14 mouse cellular contexts compared by ENCODE assay signal in genomic region chr3:131802841-131803240, GRCm38 (mm10).
DNase-seq lines count a peak whose midpoint lies in the region; ATAC-seq and TF ChIP-seq lines count a peak whose summit lies in the region.
"Had no signal": no experiment of that assay in that cellular context is flagged by ENCODE, and none has a peak within 500 bp of the region (broad histone marks: within the 10 kb centered on the region; RNA-seq: fewer than 3 reads in every experiment).

No protein-coding gene starts in this region.

- TF ChIP-seq CTCF in kidney, adult 2 months (conservative IDR thresholded peaks at IDR 0.05; ENCODE audit: insufficient read depth, insufficient read length, low read depth, low read length), result no peak
- TF ChIP-seq CTCF in layer of hippocampus, adult 2 months (conservative IDR thresholded peaks at IDR 0.05), result no peak

- 55% methylated on average over 7 of the region's 7 CpGs for WGBS in kidney, adult 2 months
- WGBS in kidney, embryonic 15.5 days, result 59% methylated on average over 7 of the region's 7 CpGs

- H3K4me3 ChIP-seq in kidney, adult 2 months (ENCODE audit: insufficient read depth, low read depth, low read length), result no peak overlapping the region
- H3K4me3 ChIP-seq in kidney, embryonic 15.5 days (replicated peaks), result no peak overlapping the region
- H3K4me3 ChIP-seq in layer of hippocampus, adult 2 months, result no peak overlapping the region
- H3K4me3 ChIP-seq: limb, embryonic 10.5 days; liver, embryonic 15.5 days; midbrain, embryonic 12.5 days had no signal

- H3K9ac ChIP-seq in kidney, embryonic 15.5 days, result no peak overlapping the region
- H3K9ac ChIP-seq: liver, embryonic 15.5 days; midbrain, embryonic 12.5 days had no signal

- H3K36me3 ChIP-seq in kidney, adult 2 months (ENCODE audit: control insufficient read depth, insufficient read depth, low read length), result no peaks in the 10 kb centered on the region
- H3K36me3 ChIP-seq in kidney, embryonic 15.5 days, result no peaks in the 10 kb centered on the region
- H3K36me3 ChIP-seq: limb, embryonic 10.5 days; liver, embryonic 15.5 days; midbrain, embryonic 12.5 days had no signal

- no peak overlapping the region for H3K4me2 ChIP-seq in kidney, embryonic 15.5 days
- H3K4me2 ChIP-seq: liver, embryonic 15.5 days; midbrain, embryonic 12.5 days had no signal

- H3K27ac ChIP-seq in kidney, adult 2 months (ENCODE audit: insufficient read depth, low read depth, low read length), result no peak overlapping the region
- no peak overlapping the region for H3K27ac ChIP-seq in kidney, embryonic 15.5 days
- H3K27ac ChIP-seq in layer of hippocampus, adult 2 months, result no peak overlapping the region
- H3K27ac ChIP-seq: limb, embryonic 10.5 days; liver, embryonic 15.5 days; midbrain, embryonic 12.5 days had no signal

- no peaks in the 10 kb centered on the region for H3K27me3 ChIP-seq in kidney, adult 2 months (replicated peaks; ENCODE audit: control insufficient read depth, insufficient read depth, low read length)
- no peaks in the 10 kb centered on the region for H3K27me3 ChIP-seq in kidney, embryonic 15.5 days
- H3K27me3 ChIP-seq: CH12.LX; liver, embryonic 15.5 days; midbrain, embryonic 12.5 days; Patski had no signal

- no peaks in the 10 kb centered on the region for H3K9me3 ChIP-seq in kidney, embryonic 15.5 days (replicated peaks)
- H3K9me3 ChIP-seq: limb, embryonic 10.5 days; liver, embryonic 15.5 days; midbrain, embryonic 12.5 days had no signal

- TF ChIP-seq POLR2A in kidney, adult 2 months (IDR thresholded peaks at IDR 0.05; ENCODE audit: low read depth, low read length), result no peak

- DNase-seq in kidney, adult 2 months, result peak; percentile 84
- peak; percentile 76 for DNase-seq in NIH3T3 (ENCODE audit: low read depth)
- peak; percentile 65 for DNase-seq in kidney, adult 9 months
- peak; percentile 65 for DNase-seq in lung, postnatal 25 days (ENCODE audit: low spot score)
- DNase-seq in cerebellum, adult 9-11 months, result no peak
- DNase-seq in layer of hippocampus, adult 2 months (ENCODE audit: low spot score in 2 of 2), result no peak
- DNase-seq: cerebellum, adult 18-20 months; heart, postnatal 36 days had no signal

- H3K4me1 ChIP-seq in kidney, adult 2 months (ENCODE audit: control insufficient read depth, insufficient read depth, low read length), result no peaks in the 10 kb centered on the region; the same call in 1 of the 2 replicates
- no peaks in the 10 kb centered on the region for H3K4me1 ChIP-seq in kidney, embryonic 15.5 days
- H3K4me1 ChIP-seq: limb, embryonic 10.5 days; liver, embryonic 15.5 days; midbrain, embryonic 12.5 days had no signal

- no peak for ATAC-seq in kidney, embryonic 15.5 days (replicated peaks; ENCODE audit: low FRiP score)
- ATAC-seq: Patski had no signal

Comparison
In these comparisons a context has a peak if more than half of its experiments do, and no peak if none do; other contexts are left out.
1. DNase-seq: peak in kidney, adult 2 months (single experiment), NIH3T3 (single experiment), kidney, adult 9 months (single experiment) and lung, postnatal 25 days (single experiment); none in cerebellum, adult 9-11 months (single experiment) and layer of hippocampus, adult 2 months (0 of 2).